Mouse (Mus musculus) heart, postnatal 0 days (tissue): ENCODE measurements around the gene Ace2.

ENCODE experiments used
- CTCF ChIP-seq: IDR thresholded peaks from 2 replicates; pipeline ENCODE4 v1.5.1; 2016; ENCODE audit warnings: antibody characterized with exemption, control low read depth, low read depth
- EP300 ChIP-seq: IDR thresholded peaks from 2 replicates; pipeline ENCODE4 v1.6.1; 2016; ENCODE audit warnings: antibody characterized with exemption, low read depth

DNA sequence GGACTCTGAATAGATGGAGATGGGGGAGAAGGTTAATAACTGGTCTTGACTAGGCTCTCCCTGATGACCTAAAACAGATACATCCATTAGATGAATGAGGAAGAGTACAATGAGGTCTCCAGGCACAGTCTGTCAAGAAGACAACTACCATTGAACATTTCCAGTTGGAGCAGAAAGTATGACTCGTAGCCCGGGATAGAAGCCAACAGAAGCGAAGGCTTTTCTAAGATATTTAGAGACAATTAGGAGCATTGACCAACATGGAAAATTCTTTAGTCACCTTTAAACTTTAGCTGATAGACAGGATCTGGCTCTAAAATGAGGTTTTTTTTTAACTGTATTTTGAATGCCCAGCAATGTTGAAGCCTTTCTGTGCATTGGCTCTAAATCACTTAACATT is 5.6 kb upstream of the Ace2 start:
- no peak for TF ChIP-seq CTCF
- no peak for TF ChIP-seq EP300
